Mouse (Mus musculus) gastrocnemius, postnatal 10 days (tissue): ENCODE measurements at regions not wholly inside any gene's neighbourhood (a gene's known extent, or its start where the extent isn't known, plus 50 kb on each side); places are given as distances from the start of the nearest gene placed in this dataset.

ENCODE experiments used
- DNase-seq: peaks from one replicate; pipeline ENCODE4 v3.0.0; 2021; ENCODE audit warnings: mixed read lengths

- DNase-seq: no peak
These were observed 227.1 kb upstream of the Zic4 start for GRCm38 (mm10) chr9:91135107-91135506.

- no peak for DNase-seq
These were observed 221.6 kb upstream of the Zic4 start for GRCm38 (mm10) chr9:91140651-91141050.

- no peak for DNase-seq
These were observed 210.3 kb upstream of the Zic4 start for GRCm38 (mm10) chr9:91151893-91152292.

- no peak for DNase-seq
These were observed 202.9 kb upstream of the Zic4 start for GRCm38 (mm10) chr9:91159311-91159710.

- no peak for DNase-seq
These were observed 194.3 kb upstream of the Zic4 start for GRCm38 (mm10) chr9:91167871-91168270.

GRCm38 (mm10) chr9:91193221-91193620, 169.0 kb upstream of the Zic4 start:
- DNase-seq: no peak

GRCm38 (mm10) chr9:91193954-91194353, 168.3 kb upstream of the Zic4 start:
- no peak for DNase-seq

- DNase-seq: no peak
These were observed 154.9 kb upstream of the Zic4 start for GRCm38 (mm10) chr9:91207281-91207680.

- DNase-seq: no peak
These were observed 134.4 kb upstream of the Zic4 start for GRCm38 (mm10) chr9:91227673-91228440.

- DNase-seq: no peak
These were observed 133.7 kb upstream of the Zic4 start for GRCm38 (mm10) chr9:91228525-91228924.

GRCm38 (mm10) chr9:91253886-91254285, 108.3 kb upstream of the Zic4 start:
- DNase-seq: no peak

GRCm38 (mm10) chr9:91291340-91291739, 70.9 kb upstream of the Zic4 start:
- no peak for DNase-seq
